Comparison of ENCODE assay signal across 32 mouse cellular contexts in the genomic region with DNA sequence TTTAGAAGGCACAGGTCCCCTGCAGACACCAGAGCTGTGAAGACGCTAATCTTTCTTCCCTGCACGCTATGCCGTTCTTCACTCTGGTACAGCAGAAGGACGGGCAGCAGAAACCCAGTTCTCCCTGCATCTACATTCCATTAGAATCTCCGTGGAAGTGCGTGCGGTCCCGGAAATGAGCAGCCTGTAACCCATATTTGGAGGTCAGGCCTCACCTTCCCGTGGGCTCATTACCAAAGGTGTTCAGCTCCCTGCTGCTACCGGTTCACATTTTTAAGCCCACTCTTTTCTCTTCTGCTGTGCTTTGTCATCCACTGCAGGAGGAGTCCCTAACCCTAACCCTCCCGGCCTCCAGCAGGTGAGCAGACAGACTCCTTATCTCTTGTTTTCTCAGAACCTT. TPM values are rescaled to one million over a fixed set of nuclear protein-coding genes. Genes with fewer than 3 reads are reported as not detected.
"Had no signal": no experiment of that assay in that cellular context is flagged by ENCODE, and none has a peak within 500 bp of the region (broad histone marks: within the 10 kb centered on the region; RNA-seq: fewer than 3 reads in every experiment).

No protein-coding gene starts in this region.

- H3K4me3 ChIP-seq: limb, embryonic 10.5 days; limb, embryonic 12.5 days; limb, embryonic 13.5 days; limb, embryonic 15.5 days; liver, embryonic 12.5 days; liver, embryonic 13.5 days; liver, embryonic 15.5 days; lung, embryonic 15.5 days; megakaryocyte, embryonic 14.5 days; midbrain, embryonic 10.5 days; midbrain, embryonic 12.5 days; midbrain, embryonic 13.5 days; midbrain, embryonic 15.5 days; myocyte; neural tube, embryonic 12.5 days had no signal

- H3K27ac ChIP-seq: limb, embryonic 10.5 days; limb, embryonic 12.5 days; limb, embryonic 13.5 days; limb, embryonic 15.5 days; liver, embryonic 12.5 days; liver, embryonic 13.5 days; liver, embryonic 14.5 days; liver, embryonic 15.5 days; lung, embryonic 15.5 days; macrophage; midbrain, embryonic 10.5 days; midbrain, embryonic 12.5 days; midbrain, embryonic 13.5 days; midbrain, embryonic 15.5 days; neural tube, embryonic 12.5 days had no signal

- DNase-seq: left cerebral cortex, postnatal 4 days; liver; liver, embryonic 13.5 days; liver, postnatal 0 days; lung, adult 18-20 months; lung, adult 2 months; lung, embryonic 14.5 days; lung, postnatal 10 days; lung, postnatal 14 days; lung, postnatal 36 days; lung, postnatal 4 days; midbrain, embryonic 14.5 days had no signal

- H3K4me2 ChIP-seq: limb, embryonic 12.5 days; limb, embryonic 13.5 days; limb, embryonic 15.5 days; liver, embryonic 11.5 days; liver, embryonic 12.5 days; liver, embryonic 13.5 days; liver, embryonic 15.5 days; lung, embryonic 14.5 days; lung, embryonic 15.5 days; midbrain, embryonic 11.5 days; midbrain, embryonic 12.5 days; midbrain, embryonic 13.5 days; midbrain, embryonic 15.5 days; neural tube, embryonic 12.5 days had no signal

- H3K27me3 ChIP-seq: lung, embryonic 15.5 days; megakaryocyte, embryonic 14.5 days; midbrain, embryonic 13.5 days; midbrain, embryonic 15.5 days; neural tube, embryonic 12.5 days had no signal

- H3K36me3 ChIP-seq: limb, embryonic 10.5 days; limb, embryonic 12.5 days; limb, embryonic 13.5 days; limb, embryonic 15.5 days; liver, embryonic 12.5 days; liver, embryonic 13.5 days; liver, embryonic 15.5 days; lung, embryonic 15.5 days; midbrain, embryonic 10.5 days; midbrain, embryonic 12.5 days; midbrain, embryonic 13.5 days; midbrain, embryonic 15.5 days; neural tube, embryonic 12.5 days had no signal

- H3K9me3 ChIP-seq: limb, embryonic 10.5 days; limb, embryonic 12.5 days; limb, embryonic 13.5 days; limb, embryonic 15.5 days; liver, embryonic 12.5 days; liver, embryonic 13.5 days; liver, embryonic 15.5 days; lung, embryonic 15.5 days; megakaryocyte, embryonic 14.5 days; midbrain, embryonic 10.5 days; midbrain, embryonic 12.5 days; midbrain, embryonic 13.5 days; midbrain, embryonic 15.5 days; neural tube, embryonic 12.5 days had no signal

- H3K9ac ChIP-seq: limb, embryonic 12.5 days; limb, embryonic 13.5 days; limb, embryonic 15.5 days; liver, embryonic 12.5 days; liver, embryonic 13.5 days; liver, embryonic 14.5 days; liver, embryonic 15.5 days; liver, postnatal 0 days; lung, embryonic 14.5 days; lung, embryonic 15.5 days; midbrain, embryonic 12.5 days; midbrain, embryonic 13.5 days; midbrain, embryonic 15.5 days; neural tube, embryonic 12.5 days had no signal

- ATAC-seq: liver, embryonic 12.5 days; liver, postnatal 0 days; lung, postnatal 0 days; midbrain, embryonic 13.5 days; midbrain, embryonic 15.5 days; midbrain, embryonic 16.5 days had no signal

RNA-seq across cellular contexts. Expression of gene Dact2, which starts 34.7 kb away (rescaled TPM):
- polyA plus RNA-seq: macrophage had no signal
